Mouse (Mus musculus) ovary, postnatal 14 days (tissue): ENCODE data around the gene Gmcl1.

Source experiments
- DNase-seq: peaks from one replicate; pipeline ENCODE4 v3.0.0; 2022; ENCODE audit warnings: low spot score

Gmcl1 gene

GRCm38 (mm10) chr6:86660161-86660877, 72.9 kb downstream of the Gmcl1 start:
- no peak for DNase-seq

- no peak for DNase-seq
Observed at GRCm38 (mm10) chr6:86658501-86658900, 74.7 kb downstream of the Gmcl1 start.

- DNase-seq: no peak
Observed at GRCm38 (mm10) chr6:86654270-86654916, 78.8 kb downstream of the Gmcl1 start.

- no peak for DNase-seq
Observed at GRCm38 (mm10) chr6:86653026-86653425, 80.2 kb downstream of the Gmcl1 start.

GRCm38 (mm10) chr6:86646143-86646542, 87.0 kb downstream of the Gmcl1 start:
- no peak for DNase-seq

- DNase-seq: no peak
Observed at GRCm38 (mm10) chr6:86645551-86645950, 87.6 kb downstream of the Gmcl1 start.

- DNase-seq: no peak
Observed at GRCm38 (mm10) chr6:86644775-86645400, 88.3 kb downstream of the Gmcl1 start.
